Mouse (Mus musculus): ENCODE measurements around the gene Btn2a2. TPM values are rescaled to one million over a fixed set of nuclear protein-coding genes. Genes with fewer than 3 reads are reported as not detected.
"Not testable (repeated sequence)": the region's sequence is repeated elsewhere in the genome, so short reads cannot be mapped to it uniquely, and the experiment has no call there.

Btn2a2 gene
- total RNA-seq (2021): 1 to 10 TPM in 1 of 2 experiments, under 1 TPM in 1; 0.65 to 1.4 TPM
- long read RNA-seq, experiment 1, partial matches to known transcripts: 0 of 1 reads
- long read RNA-seq, experiment 1, other reads (novel, unspliced or antisense): 1 of 1 reads
- long read RNA-seq, experiment 2, partial matches to known transcripts: 0 of 2 reads
- long read RNA-seq, experiment 2, other reads (novel, unspliced or antisense): 2 of 2 reads

DNA sequence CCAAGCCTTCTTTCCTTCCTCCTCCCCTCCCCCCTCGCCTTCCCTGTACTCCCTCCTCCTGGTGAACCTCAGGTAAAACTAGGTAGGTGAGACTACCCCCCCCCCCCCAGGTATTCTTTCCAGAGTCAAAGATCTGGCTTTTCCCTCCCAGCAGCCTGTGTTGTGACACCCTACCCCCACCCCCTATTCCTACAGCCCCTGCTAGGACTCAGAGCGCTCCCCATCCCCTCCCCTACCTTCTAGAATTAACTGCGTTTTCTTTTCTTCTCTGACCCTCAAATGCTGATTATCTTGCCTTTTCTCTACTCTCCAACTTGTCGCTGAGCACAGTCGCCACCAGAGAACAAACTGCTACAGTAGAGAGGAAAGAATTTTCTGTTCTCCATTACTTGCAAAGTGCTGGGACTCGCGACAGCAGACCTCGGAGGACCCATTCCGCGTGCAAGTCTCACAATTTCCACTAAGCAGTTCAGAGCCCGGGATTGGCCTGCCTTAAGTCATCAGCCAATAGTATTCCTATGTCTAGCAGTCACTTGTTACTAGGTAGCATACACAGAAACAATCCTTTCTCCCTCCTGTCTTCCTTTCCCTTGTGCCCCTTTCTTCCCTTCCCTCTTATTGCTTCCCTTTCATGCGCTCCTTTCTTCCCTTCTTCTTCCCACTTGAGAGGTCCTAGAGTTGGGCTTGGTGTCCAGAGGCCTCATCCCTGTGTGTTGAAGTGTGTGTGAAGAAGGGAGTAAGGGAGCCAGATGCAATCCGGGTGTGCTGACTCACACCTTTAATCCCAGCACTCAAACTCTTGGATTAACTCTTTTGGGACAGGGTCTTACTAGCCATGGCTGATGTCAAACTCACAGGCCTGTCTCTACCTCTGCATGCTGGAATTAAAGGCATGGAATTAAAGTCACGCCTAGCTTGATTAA is at the start of gene Btn2a2:
Gene Btn2a2 (minus strand): TSS at position 458 of the 923 bp plus-strand sequence.
- peak; percentile 52 to 71 for DNase-seq (ENCODE audit: extremely low spot score in 1 of 2, low spot score in 2 of 2)
- peak within 1 kb of the TSS; percentile 41 for H3K4me3 ChIP-seq
- intact Hi-C loops (cut with DNase I): no loop called here
- no peak within 1 kb of the TSS for H3K27ac ChIP-seq
- TF ChIP-seq CTCF (IDR thresholded peaks at IDR 0.05): no peak

DNA sequence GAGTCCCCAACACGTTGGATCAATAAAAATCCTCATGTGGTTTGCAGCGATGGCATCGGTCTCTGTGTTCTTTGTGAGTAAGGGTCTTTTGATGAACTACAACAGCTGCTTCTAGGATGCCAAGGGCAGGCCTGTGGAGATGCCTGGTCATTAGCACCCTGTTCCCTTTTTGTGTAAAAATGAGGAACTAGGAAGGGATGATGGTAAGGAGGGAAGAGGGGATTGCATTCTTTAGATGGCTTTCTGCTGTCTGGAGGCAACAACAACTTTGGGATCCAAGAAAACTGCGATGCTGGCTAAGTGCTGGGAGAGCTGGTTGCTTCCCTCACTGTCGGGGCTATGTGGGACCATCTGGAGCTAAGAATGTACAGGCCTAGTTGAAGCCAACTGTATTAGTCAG is 49.6 kb upstream of the Btn2a2 start:
- Histone ChIP-seq H3K27ac (no peak overlapping the region), H3K4me3 (no peak overlapping the region)
- intact Hi-C loops (cut with DNase I): loop anchor here (10.0 kb wide), 1 partner anchor 1713 kb away; no protein-coding TSS in a partner anchor
- no peak for DNase-seq (ENCODE audit: extremely low spot score in 1 of 2, low spot score in 2 of 2)
- no peak for TF ChIP-seq CTCF (IDR thresholded peaks at IDR 0.05)

GRCm38 (mm10) chr13:23537006-23537710 is 48.5 kb upstream of the Btn2a2 start:
- no peak for TF ChIP-seq CTCF (IDR thresholded peaks at IDR 0.05)
- intact Hi-C loops (cut with DNase I): loop anchor here (10.0 kb wide), 1 partner anchor 1712 kb away; no protein-coding TSS in a partner anchor
- no peak overlapping the region for H3K27ac ChIP-seq
- DNase-seq (ENCODE audit: extremely low spot score in 1 of 2, low spot score in 2 of 2): no peak
- H3K4me3 ChIP-seq: no peak overlapping the region

DNA sequence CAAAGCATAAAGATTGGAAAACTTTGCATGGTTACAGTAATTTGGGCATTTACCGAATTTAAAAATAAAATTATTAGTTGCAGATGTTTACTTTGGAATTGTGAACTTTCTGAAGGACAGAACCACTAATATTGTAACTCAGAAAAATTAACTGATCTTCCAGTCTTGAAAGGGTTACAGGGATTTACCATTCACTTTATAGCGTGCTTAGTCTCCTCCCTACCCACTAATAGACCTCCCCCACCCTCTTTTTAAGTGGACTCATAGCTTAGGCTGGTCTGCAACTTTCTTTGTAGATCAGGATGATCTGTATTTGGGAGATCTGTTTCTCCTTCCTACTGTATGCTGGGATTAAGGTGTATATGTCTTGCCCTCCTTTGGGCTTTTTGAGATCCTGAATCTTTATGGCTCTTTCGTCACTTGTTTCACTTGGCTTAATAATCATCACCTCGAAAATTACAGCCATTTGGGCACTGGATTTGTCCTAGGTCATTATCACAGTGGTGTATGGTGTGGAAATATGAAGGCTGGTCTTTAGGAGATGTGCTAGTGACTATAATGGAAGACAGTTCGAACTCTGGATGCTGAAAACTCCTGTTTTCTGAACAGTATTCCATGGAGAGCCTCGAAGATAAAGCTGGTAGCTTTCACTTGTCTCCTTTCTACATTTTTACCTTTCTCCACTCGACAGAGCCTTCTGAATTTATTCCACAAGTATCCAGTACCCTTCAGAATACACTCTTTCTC is 47.6 kb upstream of the Btn2a2 start:
- no peak for TF ChIP-seq CTCF (IDR thresholded peaks at IDR 0.05)
- intact Hi-C loops (cut with DNase I): loop anchor here (10.0 kb wide), 1 partner anchor 1711 kb away; no protein-coding TSS in a partner anchor

DNA sequence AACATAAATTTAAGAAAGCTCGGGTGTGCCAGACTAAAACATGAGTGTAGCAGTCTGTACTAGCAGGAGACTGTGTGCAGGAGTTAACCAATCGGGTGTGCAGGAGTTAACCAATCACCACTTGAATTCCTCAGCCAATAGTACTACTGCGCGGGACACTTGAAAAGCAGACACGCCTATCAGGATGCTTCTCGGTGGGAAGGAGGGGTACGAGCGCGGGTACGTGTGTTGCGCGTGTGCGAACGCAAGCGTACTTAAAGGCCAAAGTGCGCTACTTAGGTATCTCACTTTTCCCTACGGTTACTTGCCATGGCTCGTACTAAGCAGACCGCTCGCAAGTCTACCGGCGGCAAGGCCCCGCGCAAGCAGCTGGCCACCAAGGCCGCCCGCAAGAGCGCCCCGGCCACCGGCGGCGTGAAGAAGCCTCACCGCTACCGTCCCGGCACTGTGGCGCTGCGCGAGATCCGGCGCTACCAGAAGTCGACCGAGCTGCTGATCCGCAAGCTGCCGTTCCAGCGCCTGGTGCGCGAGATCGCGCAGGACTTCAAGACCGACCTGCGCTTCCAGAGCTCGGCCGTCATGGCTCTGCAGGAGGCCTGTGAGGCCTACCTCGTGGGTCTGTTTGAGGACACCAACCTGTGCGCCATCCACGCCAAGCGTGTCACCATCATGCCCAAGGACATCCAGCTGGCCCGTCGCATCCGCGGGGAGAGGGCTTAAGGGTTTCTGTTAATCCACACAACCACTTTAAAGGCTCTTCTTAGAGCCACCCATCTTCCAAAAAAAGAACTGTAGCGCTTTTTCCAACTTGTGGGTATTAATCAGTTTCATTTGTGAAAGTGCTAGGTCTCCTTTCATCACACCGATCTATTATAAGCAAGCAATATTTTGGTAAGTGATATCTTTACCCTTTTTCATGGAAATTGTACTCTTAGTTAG is 46.7 kb upstream of the Btn2a2 start, which contains the start of gene Hist1h3g:
Gene Hist1h3g (plus strand): TSS at position 286 of the 939 bp plus-strand sequence.
- peak; percentile 86 to 87 for DNase-seq (ENCODE audit: extremely low spot score in 1 of 2, low spot score in 2 of 2)
- peak within 1 kb of the TSS; percentile 48 for H3K4me3 ChIP-seq
- peak; percentile 4; the same call in 1 of the 2 replicates for TF ChIP-seq CTCF (IDR thresholded peaks at IDR 0.05)
- H3K27ac ChIP-seq: not testable (repeated sequence)
- intact Hi-C loops (cut with DNase I): loop anchor here (10.0 kb wide), 1 partner anchor 1711 kb away; no protein-coding TSS in a partner anchor

More for the DNA sequence above, 47.6 kb upstream of the Btn2a2 start:
- Histone ChIP-seq H3K4me3 (no peak overlapping the region), H3K27ac (no peak overlapping the region)
- DNase-seq (ENCODE audit: extremely low spot score in 1 of 2, low spot score in 2 of 2): no peak

- Histone ChIP-seq H3K4me3 (peak overlapping the region; percentile 48), H3K27ac (no peak overlapping the region)
- DNase-seq (ENCODE audit: extremely low spot score in 1 of 2, low spot score in 2 of 2): no peak
- intact Hi-C loops (cut with DNase I): loop anchor here (5.0 to 10.0 kb wide), 6 partner anchors 38 to 1822 kb away; partner anchors contain the start of genes Hist1h2ac, Hist1h2ad, Hist1h2ae and Hist1h2ag
- no peak for TF ChIP-seq CTCF (IDR thresholded peaks at IDR 0.05)
Observed at GRCm38 (mm10) chr13:23534368-23535131, 45.9 kb upstream of the Btn2a2 start.

GRCm38 (mm10) chr13:23533560-23534367 is 45.1 kb upstream of the Btn2a2 start, which contains the start of gene Hist1h2af:
Gene Hist1h2af (plus strand): TSS chr13:23533906.
- Histone ChIP-seq H3K4me3 (peak within 1 kb of the TSS; percentile 48), H3K27ac (peak within 1 kb of the TSS; percentile 51; the same call in 1 of the 2 replicates)
- peak; percentile 38 to 69 for DNase-seq (ENCODE audit: extremely low spot score in 1 of 2, low spot score in 2 of 2)
- intact Hi-C loops (cut with DNase I): loop anchor here (5.0 to 10.0 kb wide), 6 partner anchors 39 to 1821 kb away; partner anchors contain the start of genes Hist1h2ac, Hist1h2ad, Hist1h2ae and Hist1h2ag
